Mouse (Mus musculus) limb, embryonic 13.5 days (tissue): ENCODE measurements around the gene Olfr906. TPM values are rescaled to one million over a fixed set of nuclear protein-coding genes. Genes with fewer than 3 reads are reported as not detected.

ENCODE experiments used
- ATAC-seq: fragments of 200-750 bp; cut with Nextera tagmentation; 2 replicates; pipeline ENCODE4 v1.8.0; 2017; ENCODE audit warnings: low read depth, moderate number of reproducible peaks, moderate TSS enrichment; ENCODE audit not compliant: low FRiP score
- H3K27ac ChIP-seq: fragments of 300-500 bp; sonication (generic); 2 replicates; pipeline ENCODE4 v1.5.1; 2015; ENCODE audit warnings: inconsistent platforms, mild to moderate bottlenecking, moderate library complexity
- H3K27me3 ChIP-seq: fragments of 300-500 bp; sonication (generic); 2 replicates; pipeline ENCODE4 v1.6.1; 2015; ENCODE audit warnings: mild to moderate bottlenecking, inconsistent platforms
- H3K36me3 ChIP-seq: fragments of 300-500 bp; sonication (generic); 2 replicates; pipeline ENCODE4 v1.6.1; 2015; ENCODE audit warnings: inconsistent platforms, mild to moderate bottlenecking, moderate library complexity
- H3K4me1 ChIP-seq: fragments of 300-500 bp; sonication (generic); 2 replicates; pipeline ENCODE4 v1.6.1; 2015; ENCODE audit warnings: inconsistent platforms
- H3K4me2 ChIP-seq: fragments of 300-500 bp; sonication (generic); replicated peaks from 2 replicates; pipeline ENCODE4 v1.6.1; 2015; ENCODE audit warnings: inconsistent platforms, mild to moderate bottlenecking, moderate library complexity
- H3K4me3 ChIP-seq: fragments of 300-500 bp; sonication (generic); 2 replicates; pipeline ENCODE4 v1.5.1; 2015; ENCODE audit warnings: moderate library complexity, mild to moderate bottlenecking, inconsistent platforms
- H3K9ac ChIP-seq: fragments of 300-500 bp; sonication (generic); 2 replicates; pipeline ENCODE4 v1.6.1; 2015; ENCODE audit warnings: mild to moderate bottlenecking, inconsistent platforms
- H3K9me3 ChIP-seq: fragments of 300-500 bp; sonication (generic); 2 replicates; pipeline ENCODE4 v1.6.1; 2016; ENCODE audit warnings: inconsistent platforms
- WGBS: fragments of 180-500 bp; shearing (Covaris S2); methylation state at CpG from one replicate; pipeline ENCODE4 v1.1.7; 2015; 5-methylcytosine and 5-hydroxymethylcytosine counted together
- polyA plus RNA-seq: library from polyadenylated mRNA; unstranded; fragments of >200 nt; fragmentation: Nextera tagmentation; extraction: Ambion mirVana; gene quantifications from 2 replicates; pipeline ENCODE4 v1.2.1, GENCODE M21; 2015

Olfr906 gene
- polyA plus RNA-seq, result not detected in 2 replicates

- no peak for ATAC-seq
- 89% methylated on average over 3 of the region's 3 CpGs for WGBS
These were observed at the start of gene Olfr906 for GRCm38 (mm10) chr9:38486785-38487184. Gene Olfr906 (plus strand): TSS chr9:38487085.

GRCm38 (mm10) chr9:38447352-38447751, 39.5 kb upstream of the Olfr906 start, which contains the start of gene Olfr902:
Gene Olfr902 (plus strand): TSS chr9:38447652.
- Histone ChIP-seq H3K4me3 (no peak within 1 kb of the TSS), H3K36me3 (no peaks in the 10 kb centered on the region), H3K4me2 (no peak within 1 kb of the TSS), H3K9me3 (no peaks in the 10 kb centered on the region), H3K27me3 (no peaks in the 10 kb centered on the region), H3K9ac (no peak within 1 kb of the TSS), H3K4me1 (no peaks in the 10 kb centered on the region), H3K27ac (no peak within 1 kb of the TSS)
- WGBS, result 91% methylated on average over 5 of the region's 5 CpGs
- ATAC-seq, result no peak

More at GRCm38 (mm10) chr9:38486785-38487184, at the start of gene Olfr906:
- Histone ChIP-seq H3K36me3 (no peaks in the 10 kb centered on the region), H3K27me3 (no peaks in the 10 kb centered on the region), H3K4me1 (no peaks in the 10 kb centered on the region), H3K4me3 (no peak within 1 kb of the TSS), H3K27ac (no peak within 1 kb of the TSS), H3K9me3 (no peaks in the 10 kb centered on the region; the same call in 1 of the 2 replicates), H3K9ac (no peak within 1 kb of the TSS), H3K4me2 (no peak within 1 kb of the TSS)

- Histone ChIP-seq H3K9me3 (no peaks in the 10 kb centered on the region), H3K27ac (no peak within 1 kb of the TSS), H3K4me1 (no peaks in the 10 kb centered on the region)
These were observed 24.0 kb upstream of the Olfr906 start, which contains the start of gene Olfr904 for GRCm38 (mm10) chr9:38462844-38463243. Gene Olfr904 (plus strand): TSS chr9:38463144.

GRCm38 (mm10) chr9:38470807-38471206, 16.1 kb upstream of the Olfr906 start, which contains the start of gene Olfr905:
Gene Olfr905 (plus strand): TSS chr9:38471107.
- Histone ChIP-seq H3K9me3 (no peaks in the 10 kb centered on the region), H3K36me3 (no peaks in the 10 kb centered on the region), H3K4me3 (no peak within 1 kb of the TSS), H3K27ac (no peak within 1 kb of the TSS), H3K9ac (no peak within 1 kb of the TSS), H3K4me1 (no peaks in the 10 kb centered on the region), H3K4me2 (no peak within 1 kb of the TSS), H3K27me3 (no peaks in the 10 kb centered on the region)
- no peak for ATAC-seq

More at GRCm38 (mm10) chr9:38462844-38463243, 24.0 kb upstream of the Olfr906 start, which contains the start of gene Olfr904:
- H3K27me3 ChIP-seq, result no peaks in the 10 kb centered on the region
- ATAC-seq, result no peak
- no peaks in the 10 kb centered on the region for H3K36me3 ChIP-seq
- H3K9ac ChIP-seq, result no peak within 1 kb of the TSS
- H3K4me3 ChIP-seq, result no peak within 1 kb of the TSS
- H3K4me2 ChIP-seq, result no peak within 1 kb of the TSS

- Histone ChIP-seq H3K9ac (no peak within 1 kb of the TSS), H3K9me3 (no peaks in the 10 kb centered on the region), H3K4me3 (no peak within 1 kb of the TSS), H3K27ac (no peak within 1 kb of the TSS), H3K4me2 (no peak within 1 kb of the TSS), H3K36me3 (no peaks in the 10 kb centered on the region), H3K27me3 (no peaks in the 10 kb centered on the region), H3K4me1 (no peaks in the 10 kb centered on the region)
- no peak for ATAC-seq
- 84% methylated on average over 2 of the region's 2 CpGs for WGBS
These were observed 8.6 kb downstream of the Olfr906 start, which contains the start of gene Olfr907 for GRCm38 (mm10) chr9:38495501-38495900. Gene Olfr907 (plus strand): TSS chr9:38495801.

- Histone ChIP-seq H3K4me1 (no peaks in the 10 kb centered on the region), H3K9ac (no peak overlapping the region), H3K27ac (no peak overlapping the region), H3K27me3 (no peaks in the 10 kb centered on the region), H3K9me3 (no peaks in the 10 kb centered on the region), H3K36me3 (no peaks in the 10 kb centered on the region), H3K4me2 (no peak overlapping the region), H3K4me3 (no peak overlapping the region)
- 73% methylated on average over 2 of the region's 2 CpGs for WGBS
- ATAC-seq, result no peak
These were observed 25.5 kb downstream of the Olfr906 start for GRCm38 (mm10) chr9:38512353-38512752.

GRCm38 (mm10) chr9:38521280-38521679, 34.4 kb downstream of the Olfr906 start, which contains the start of gene Olfr911-ps1:
Gene Olfr911-ps1 (plus strand): TSS chr9:38521580.
- Histone ChIP-seq H3K4me3 (no peak within 1 kb of the TSS), H3K9me3 (no peaks in the 10 kb centered on the region), H3K27ac (no peak within 1 kb of the TSS), H3K4me2 (no peak within 1 kb of the TSS), H3K36me3 (no peaks in the 10 kb centered on the region), H3K9ac (no peak within 1 kb of the TSS), H3K27me3 (no peaks in the 10 kb centered on the region), H3K4me1 (no peaks in the 10 kb centered on the region)
- 70% methylated on average over 1 of the region's 1 CpGs for WGBS
- ATAC-seq, result no peak

GRCm38 (mm10) chr9:38537549-38537948, 50.7 kb downstream of the Olfr906 start, which contains the start of gene Olfr910:
Gene Olfr910 (plus strand): TSS chr9:38537849.
- H3K4me3 ChIP-seq, result no peak within 1 kb of the TSS
- H3K9ac ChIP-seq, result no peak within 1 kb of the TSS
- no peaks in the 10 kb centered on the region for H3K4me1 ChIP-seq
- H3K27me3 ChIP-seq, result no peaks in the 10 kb centered on the region
- no peaks in the 10 kb centered on the region for H3K9me3 ChIP-seq
- H3K27ac ChIP-seq, result no peak within 1 kb of the TSS
- no peaks in the 10 kb centered on the region for H3K36me3 ChIP-seq
- no peak for ATAC-seq
- 89% methylated on average over 2 of the region's 2 CpGs for WGBS
- no peak within 1 kb of the TSS for H3K4me2 ChIP-seq

Other genes starting within 250 kb of the Olfr906 start
- gene Olfr143, start 234.3 kb upstream of the Olfr906 start, polyA plus RNA-seq, result not detected in 2 replicates
- gene Olfr895, start 219.2 kb upstream of the Olfr906 start, polyA plus RNA-seq, result not detected in 2 replicates
- gene Olfr896-ps1, start 196.0 kb upstream of the Olfr906 start, polyA plus RNA-seq, result not detected in 2 replicates
- gene Olfr25, start 158.0 kb upstream of the Olfr906 start, polyA plus RNA-seq, result not detected in 2 replicates
- not detected in 2 replicates for gene Olfr898, start 138.7 kb upstream of the Olfr906 start, polyA plus RNA-seq
- gene Olfr250, start 120.2 kb upstream of the Olfr906 start, polyA plus RNA-seq, result not detected in 2 replicates
- not detected in 2 replicates for gene Olfr251, start 110.0 kb upstream of the Olfr906 start, polyA plus RNA-seq
- gene Olfr147, start 85.4 kb upstream of the Olfr906 start, polyA plus RNA-seq, result not detected in 2 replicates
- gene Olfr901, start 57.6 kb upstream of the Olfr906 start, polyA plus RNA-seq, result not detected in 2 replicates
- not detected in 2 replicates for gene Olfr902, start 39.4 kb upstream of the Olfr906 start, polyA plus RNA-seq
- gene Olfr904, start 23.9 kb upstream of the Olfr906 start, polyA plus RNA-seq, result not detected in 2 replicates
- gene Olfr905, start 16.0 kb upstream of the Olfr906 start, polyA plus RNA-seq, result not detected in 2 replicates
- gene Olfr907, start 8.7 kb downstream of the Olfr906 start, polyA plus RNA-seq, result not detected in 2 replicates
- gene Olfr911-ps1, start 34.5 kb downstream of the Olfr906 start, polyA plus RNA-seq, result not detected in 2 replicates
- not detected in 2 replicates for gene Olfr910, start 50.8 kb downstream of the Olfr906 start, polyA plus RNA-seq
- not detected in 2 replicates for gene Olfr912, start 93.1 kb downstream of the Olfr906 start, polyA plus RNA-seq
- not detected in 2 replicates for gene Olfr913, start 105.7 kb downstream of the Olfr906 start, polyA plus RNA-seq
- not detected in 2 replicates for gene Olfr914, start 118.0 kb downstream of the Olfr906 start, polyA plus RNA-seq
- gene Olfr916, start 172.8 kb downstream of the Olfr906 start, polyA plus RNA-seq, result not detected in 2 replicates
- gene Olfr917, start 178.8 kb downstream of the Olfr906 start, polyA plus RNA-seq, result not detected in 2 replicates
- gene Olfr918, start 187.5 kb downstream of the Olfr906 start, polyA plus RNA-seq, result not detected in 2 replicates
- gene Olfr919, start 216.6 kb downstream of the Olfr906 start, polyA plus RNA-seq, result not detected in 2 replicates
- gene Vwa5a, start 231.2 kb downstream of the Olfr906 start, polyA plus RNA-seq, result 20.8 and 21.4 TPM in 2 replicates